Mouse (Mus musculus) small intestine, adult 2 months (tissue): ENCODE data around the gene Cacna1d. TPM values are rescaled to one million over a fixed set of nuclear protein-coding genes. Genes with fewer than 3 reads are reported as not detected.

ENCODE experiments used
- H3K27ac ChIP-seq: fragments of 200-500 bp; 2 replicates; pipeline ENCODE4 v1.5.1; 2012; ENCODE audit warnings: low read depth, low read length, control low read depth, inconsistent platforms; ENCODE audit not compliant: insufficient read depth
- H3K27me3 ChIP-seq: fragments of 200-500 bp; 2 replicates; pipeline ENCODE4 v1.6.1; 2012; ENCODE audit warnings: mild to moderate bottlenecking, moderate library complexity, low read length, inconsistent platforms; ENCODE audit not compliant: control insufficient read depth, insufficient read depth
- H3K36me3 ChIP-seq: fragments of 200-500 bp; 2 replicates; pipeline ENCODE4 v1.6.1; 2012; ENCODE audit warnings: mild to moderate bottlenecking, low read length, control low read depth, inconsistent platforms; ENCODE audit not compliant: control insufficient read depth, insufficient read depth
- H3K4me1 ChIP-seq: fragments of 200-500 bp; 2 replicates; pipeline ENCODE4 v1.6.1; 2012; ENCODE audit warnings: low read length, inconsistent platforms, mixed read lengths; ENCODE audit not compliant: control insufficient read depth, insufficient read depth, insufficient read length
- H3K4me3 ChIP-seq: fragments of 200-500 bp; 2 replicates; pipeline ENCODE4 v1.5.1; 2012; ENCODE audit warnings: low read depth, mild to moderate bottlenecking, control low read depth, inconsistent platforms, low read length, moderate library complexity
- CTCF ChIP-seq: fragments of 200-500 bp; IDR thresholded peaks from 2 replicates; pipeline ENCODE4 v1.5.1; 2012; ENCODE audit warnings: low read depth, mild to moderate bottlenecking, control low read depth, inconsistent platforms, low read length, moderate library complexity, mixed read lengths; ENCODE audit not compliant: insufficient replicate concordance, insufficient read length; ENCODE audit errors: extremely low read depth
- POLR2A ChIP-seq: fragments of 200-500 bp; IDR thresholded peaks from 2 replicates; pipeline ENCODE4 v1.6.1; 2012; ENCODE audit warnings: low read depth, mild to moderate bottlenecking, control low read depth, inconsistent platforms, low read length, moderate library complexity
- WGBS: fragments of 180-500 bp; shearing (Covaris S2); methylation state at CpG from one replicate; pipeline ENCODE4 v1.1.7; 2018; 5-methylcytosine and 5-hydroxymethylcytosine counted together
- polyA plus RNA-seq: library from polyadenylated mRNA; depleted of rRNA; stranded (reverse); fragments of >200 nt; gene quantifications from 2 replicates; pipeline ENCODE4 v1.2.3, GENCODE M21; 2012

Gene Cacna1d
- polyA plus RNA-seq, 1 experiment, result 2.3 TPM

GRCm38 (mm10) chr14:30429606-30430005, 61.6 kb downstream of the Cacna1d start:
- no peaks in the 10 kb centered on the region for H3K36me3 ChIP-seq
- no peak overlapping the region for H3K27ac ChIP-seq
- H3K4me1 ChIP-seq, result peaks cover 2% of the 10 kb centered on the region; the same call in 1 of the 2 replicates
- WGBS, result 14% methylated on average over 9 of the region's 9 CpGs
- no peaks in the 10 kb centered on the region for H3K27me3 ChIP-seq
- peak overlapping the region; percentile 28; the same call in 1 of the 2 replicates for H3K4me3 ChIP-seq
- TF ChIP-seq CTCF (no peak), POLR2A (no peak)

DNA sequence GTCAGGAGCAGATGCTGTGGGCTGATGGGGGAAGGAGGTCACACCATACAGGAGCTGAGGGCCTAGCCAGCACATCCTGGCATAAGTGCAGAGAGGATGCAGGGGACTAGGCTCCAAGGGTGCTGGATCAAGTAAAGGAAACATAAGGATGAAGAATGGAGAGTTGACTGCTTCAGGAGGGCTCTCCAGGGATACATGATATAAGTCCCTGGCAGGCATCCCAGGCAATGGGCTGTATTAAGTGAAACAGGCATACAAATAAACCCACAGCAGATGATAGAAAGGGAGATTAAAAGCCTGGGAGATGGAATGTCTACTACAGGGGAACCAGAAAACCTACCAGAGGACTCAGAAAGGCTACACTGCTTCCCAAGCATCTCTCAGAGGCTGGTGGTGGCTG, 62.5 kb downstream of the Cacna1d start:
- no peaks in the 10 kb centered on the region for H3K36me3 ChIP-seq
- peaks cover 2% of the 10 kb centered on the region; the same call in 1 of the 2 replicates for H3K4me1 ChIP-seq
- TF ChIP-seq POLR2A (no peak), CTCF (no peak)
- H3K27me3 ChIP-seq, result no peaks in the 10 kb centered on the region
- no peak overlapping the region for H3K27ac ChIP-seq
- H3K4me3 ChIP-seq, result no peak overlapping the region

GRCm38 (mm10) chr14:30425876-30426275, 65.4 kb downstream of the Cacna1d start:
- 54% methylated on average over 4 of the region's 4 CpGs for WGBS
- no peak for TF ChIP-seq POLR2A
- no peak for TF ChIP-seq CTCF
- no peak overlapping the region for H3K27ac ChIP-seq

DNA sequence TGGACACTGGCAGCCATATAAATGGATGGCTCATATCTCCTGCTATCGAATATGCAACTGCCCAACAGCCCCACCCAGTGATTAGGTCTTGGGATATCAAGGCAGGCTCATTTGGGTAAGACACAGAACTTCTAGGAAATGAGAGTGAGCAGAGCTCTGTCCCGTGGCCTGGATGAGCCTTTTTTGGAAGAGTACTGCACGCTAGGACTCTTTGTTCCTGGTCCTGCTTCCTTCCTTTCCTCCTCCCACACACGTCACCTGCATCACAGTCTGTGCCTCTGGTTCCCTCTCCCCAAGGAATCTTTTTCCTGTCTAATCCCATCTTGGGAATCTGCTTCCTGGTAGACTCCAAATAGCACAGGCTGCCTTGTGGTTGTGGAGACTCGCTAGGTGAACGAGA, 66.1 kb downstream of the Cacna1d start:
- whole genome bisulfite sequencing, result 58% methylated on average over 6 of the region's 6 CpGs
- H3K27ac ChIP-seq, result no peak overlapping the region
- TF ChIP-seq CTCF (no peak), POLR2A (no peak)

More at GRCm38 (mm10) chr14:30425876-30426275, 65.4 kb downstream of the Cacna1d start:
- peaks cover 2% of the 10 kb centered on the region; the same call in 1 of the 2 replicates for H3K4me1 ChIP-seq
- H3K36me3 ChIP-seq, result no peaks in the 10 kb centered on the region
- no peak overlapping the region for H3K4me3 ChIP-seq
- H3K27me3 ChIP-seq, result no peaks in the 10 kb centered on the region

DNA sequence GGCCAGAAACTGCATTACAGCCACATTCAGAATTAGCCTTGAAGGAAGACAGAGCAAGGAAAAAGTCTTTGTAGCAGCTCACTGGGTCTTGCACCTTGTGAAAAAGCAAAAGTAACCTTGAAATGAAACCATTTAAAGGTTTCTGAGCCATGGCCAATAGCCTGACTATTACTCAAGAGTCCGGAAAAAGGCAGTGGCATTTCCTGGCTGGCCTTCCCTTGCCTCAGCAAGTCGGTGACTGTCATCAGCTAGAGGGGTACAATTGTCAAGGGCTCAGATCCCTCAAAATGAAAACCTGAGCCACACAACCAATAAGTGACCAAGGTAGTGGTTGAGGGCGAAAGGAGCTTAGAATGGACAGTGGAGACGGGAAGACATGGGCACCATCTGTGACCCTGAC, 66.6 kb downstream of the Cacna1d start:
- no peaks in the 10 kb centered on the region; the same call in 1 of the 2 replicates for H3K4me1 ChIP-seq
- WGBS, result 92% methylated on average over 4 of the region's 4 CpGs
- H3K27ac ChIP-seq, result no peak overlapping the region
- TF ChIP-seq CTCF (no peak), POLR2A (no peak)
- H3K4me3 ChIP-seq, result no peak overlapping the region
- H3K27me3 ChIP-seq, result no peaks in the 10 kb centered on the region
- H3K36me3 ChIP-seq, result no peaks in the 10 kb centered on the region

More for the DNA sequence above, 66.1 kb downstream of the Cacna1d start:
- H3K4me3 ChIP-seq, result no peak overlapping the region
- no peaks in the 10 kb centered on the region for H3K27me3 ChIP-seq
- H3K4me1 ChIP-seq, result peaks cover 2% of the 10 kb centered on the region; the same call in 1 of the 2 replicates
- no peaks in the 10 kb centered on the region for H3K36me3 ChIP-seq

GRCm38 (mm10) chr14:30422376-30423140, 68.7 kb downstream of the Cacna1d start:
- 84% methylated on average over 7 of the region's 7 CpGs for WGBS
- no peak overlapping the region for H3K27ac ChIP-seq
- no peaks in the 10 kb centered on the region for H3K36me3 ChIP-seq
- no peak for TF ChIP-seq CTCF
- TF ChIP-seq POLR2A, result no peak
- no peak overlapping the region for H3K4me3 ChIP-seq
- no peaks in the 10 kb centered on the region for H3K4me1 ChIP-seq
- H3K27me3 ChIP-seq, result no peaks in the 10 kb centered on the region

DNA sequence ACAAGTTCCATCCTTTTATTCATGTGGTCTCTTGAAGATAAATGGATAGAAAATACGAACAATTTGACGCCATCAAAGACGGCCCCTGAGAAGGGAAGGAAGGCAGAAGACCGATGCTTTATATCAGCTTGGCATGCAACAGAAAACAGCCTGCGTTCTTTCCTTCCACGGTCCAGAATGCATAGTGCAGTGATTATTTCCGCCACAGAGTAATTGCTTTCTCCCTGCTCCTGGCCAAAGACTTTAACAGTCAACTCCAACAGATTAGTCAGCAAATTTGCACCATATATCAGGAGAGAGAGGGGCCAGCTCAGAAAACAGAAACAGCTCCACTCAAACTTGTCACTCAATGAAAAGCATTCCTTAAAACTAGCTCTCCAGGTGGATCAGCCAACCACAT, 71.8 kb downstream of the Cacna1d start:
- Histone ChIP-seq H3K27me3 (no peaks in the 10 kb centered on the region), H3K27ac (no peak overlapping the region), H3K4me3 (no peak overlapping the region), H3K36me3 (no peaks in the 10 kb centered on the region), H3K4me1 (no peaks in the 10 kb centered on the region)
- WGBS, result 62% methylated on average over 7 of the region's 7 CpGs
- TF ChIP-seq POLR2A (no peak), CTCF (no peak)
